Comparison of ENCODE assay signal across 28 mouse cellular contexts in the genomic region with DNA sequence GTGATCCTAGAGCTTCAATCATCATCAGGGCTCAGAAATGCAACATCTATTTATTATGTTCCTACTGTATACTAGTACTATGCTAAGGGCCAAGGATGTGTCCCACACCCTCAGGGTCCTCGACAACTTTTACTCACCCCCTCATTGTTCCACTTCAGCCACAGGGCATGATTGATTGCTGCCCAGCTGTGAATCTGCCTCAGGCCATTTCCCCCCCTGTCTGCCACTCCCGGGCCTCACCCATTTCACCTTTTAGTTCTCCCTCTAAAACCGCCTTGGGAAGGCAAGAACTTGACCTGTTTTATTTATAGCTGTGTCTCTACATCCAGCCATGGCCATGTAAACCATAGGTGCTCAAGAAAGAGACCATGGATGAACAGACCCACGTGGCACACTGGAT. TPM values are rescaled to one million over a fixed set of nuclear protein-coding genes. Genes with fewer than 3 reads are reported as not detected.
"Had no signal": no experiment of that assay in that cellular context is flagged by ENCODE, and none has a peak within 500 bp of the region (broad histone marks: within the 10 kb centered on the region; RNA-seq: fewer than 3 reads in every experiment).

No protein-coding gene starts in this region.

- H3K27ac ChIP-seq: embryonic facial prominence, embryonic 10.5 days; embryonic facial prominence, embryonic 12.5 days; embryonic facial prominence, embryonic 13.5 days; embryonic facial prominence, embryonic 15.5 days; forebrain, embryonic 10.5 days; forebrain, embryonic 12.5 days; forebrain, embryonic 13.5 days; forebrain, embryonic 15.5 days; gastrocnemius, adult 2 months; heart, adult 2 months had no signal

- ATAC-seq: forebrain, embryonic 13.5 days; forebrain, embryonic 14.5 days; forebrain, embryonic 15.5 days; forebrain, embryonic 16.5 days; forebrain, postnatal 0 days had no signal

- H3K4me3 ChIP-seq: embryonic facial prominence, embryonic 10.5 days; embryonic facial prominence, embryonic 12.5 days; embryonic facial prominence, embryonic 13.5 days; embryonic facial prominence, embryonic 15.5 days; erythroblast, embryonic 14.5 days; forebrain, embryonic 10.5 days; forebrain, embryonic 12.5 days; forebrain, embryonic 13.5 days; forebrain, embryonic 15.5 days; gastrocnemius, adult 2 months; heart, adult 2 months had no signal

- H3K27me3 ChIP-seq: embryonic facial prominence, embryonic 12.5 days; embryonic facial prominence, embryonic 13.5 days; embryonic facial prominence, embryonic 15.5 days; forebrain, embryonic 12.5 days; forebrain, embryonic 13.5 days; forebrain, embryonic 15.5 days had no signal

- H3K9ac ChIP-seq: embryonic facial prominence, embryonic 12.5 days; embryonic facial prominence, embryonic 13.5 days; embryonic facial prominence, embryonic 15.5 days; forebrain, embryonic 12.5 days; forebrain, embryonic 13.5 days; forebrain, embryonic 15.5 days; forebrain, postnatal 0 days had no signal

- DNase-seq: cerebellum, adult 9-11 months; cerebellum, postnatal 10 days; cerebellum, postnatal 14 days; cerebellum, postnatal 25 days; cerebellum, postnatal 36 days; embryo, embryonic 11 days; forebrain, postnatal 0 days; gastrocnemius, adult 2 months; gastrocnemius, postnatal 10 days; gastrocnemius, postnatal 14 days; gastrocnemius, postnatal 25 days; gastrocnemius, postnatal 36 days; heart, adult 11 months; heart, adult 18-20 months; heart, adult 2 months had no signal

- H3K4me1 ChIP-seq: embryonic facial prominence, embryonic 12.5 days; embryonic facial prominence, embryonic 13.5 days; embryonic facial prominence, embryonic 15.5 days; forebrain, embryonic 10.5 days; forebrain, embryonic 12.5 days; forebrain, embryonic 13.5 days had no signal

- H3K36me3 ChIP-seq: forebrain, embryonic 12.5 days; forebrain, embryonic 15.5 days had no signal

- H3K9me3 ChIP-seq: embryonic facial prominence, embryonic 10.5 days; embryonic facial prominence, embryonic 12.5 days; embryonic facial prominence, embryonic 13.5 days; embryonic facial prominence, embryonic 15.5 days; forebrain, embryonic 10.5 days; forebrain, embryonic 12.5 days; forebrain, embryonic 13.5 days; forebrain, embryonic 15.5 days had no signal

RNA-seq across cellular contexts. Expression of gene Angptl8, which starts 11.4 kb away (rescaled TPM):
- total RNA-seq: common myeloid progenitor, adult 5-6 weeks; forebrain, postnatal 0 days; gastrocnemius, adult 2 months; gastrocnemius, adult 8-10 months; gastrocnemius, postnatal 14 days; gastrocnemius, postnatal 36 days; heart, adult 2 months had no signal
